Mouse (Mus musculus): Measurements from ENCODE around the gene Pgbd1.
A peak's percentile ranks its signal among the peaks of the same experiment; 100 is the strongest.

- no peak for TF ChIP-seq ZNF384 (IDR thresholded peaks at IDR 0.05; ENCODE audit: low read depth, low read length)
- peak; percentile 60; the same call in 1 of the 2 replicates for TF ChIP-seq HCFC1 (IDR thresholded peaks at IDR 0.05; ENCODE audit: borderline replicate concordance, insufficient read depth, low read length)
Observed at GRCm38 (mm10) chr13:21402287-21402846, 38.5 kb downstream of the Pgbd1 start, which contains the start of gene Zkscan3.

Measured in ES-E14 (cell line).